Mouse (Mus musculus) stomach, embryonic 15.5 days (tissue): ENCODE data around the gene Nkrf. TPM values are rescaled to one million over a fixed set of nuclear protein-coding genes. Genes with fewer than 3 reads are reported as not detected.

Experiments
- ATAC-seq: fragments of 200-750 bp; cut with Nextera tagmentation; 2 replicates; pipeline ENCODE4 v1.8.0; 2017; ENCODE audit warnings: low read depth, moderate number of reproducible peaks, moderate TSS enrichment; ENCODE audit not compliant: insufficient read depth, low FRiP score
- H3K27ac ChIP-seq: fragments of 300-500 bp; sonication (generic); 2 replicates; pipeline ENCODE4 v1.5.1; 2015; ENCODE audit warnings: mild to moderate bottlenecking, inconsistent platforms
- H3K27me3 ChIP-seq: fragments of 300-500 bp; sonication (generic); replicated peaks from 2 replicates; pipeline ENCODE4 v1.6.1; 2015; ENCODE audit warnings: inconsistent platforms
- H3K36me3 ChIP-seq: fragments of 300-500 bp; sonication (generic); 2 replicates; pipeline ENCODE4 v1.6.1; 2015; ENCODE audit warnings: inconsistent platforms
- H3K4me1 ChIP-seq: fragments of 300-500 bp; sonication (generic); 2 replicates; pipeline ENCODE4 v1.6.1; 2015; ENCODE audit warnings: inconsistent platforms
- H3K4me2 ChIP-seq: fragments of 300-500 bp; sonication (generic); 2 replicates; pipeline ENCODE4 v1.6.1; 2015; ENCODE audit warnings: mild to moderate bottlenecking, inconsistent platforms
- H3K4me3 ChIP-seq: fragments of 300-500 bp; sonication (generic); replicated peaks from 2 replicates; pipeline ENCODE4 v1.5.1; 2015; ENCODE audit warnings: inconsistent platforms
- H3K9ac ChIP-seq: fragments of 300-500 bp; sonication (generic); 2 replicates; pipeline ENCODE4 v1.6.1; 2015; ENCODE audit warnings: inconsistent platforms
- H3K9me3 ChIP-seq: fragments of 300-500 bp; sonication (generic); 2 replicates; pipeline ENCODE4 v1.6.1; 2016; ENCODE audit warnings: inconsistent platforms
- WGBS: fragments of 180-500 bp; shearing (Covaris S2); methylation state at CpG from one replicate; pipeline ENCODE4 v1.1.7; 2015; 5-methylcytosine and 5-hydroxymethylcytosine counted together
- polyA plus RNA-seq: library from polyadenylated mRNA; unstranded; fragments of >200 nt; fragmentation: Nextera tagmentation; extraction: Ambion mirVana; gene quantifications from 2 replicates; pipeline ENCODE4 v1.2.1, GENCODE M21; 2015

Nkrf gene
- polyA plus RNA-seq: 1.6 and 1.9 TPM in 2 replicates

DNA sequence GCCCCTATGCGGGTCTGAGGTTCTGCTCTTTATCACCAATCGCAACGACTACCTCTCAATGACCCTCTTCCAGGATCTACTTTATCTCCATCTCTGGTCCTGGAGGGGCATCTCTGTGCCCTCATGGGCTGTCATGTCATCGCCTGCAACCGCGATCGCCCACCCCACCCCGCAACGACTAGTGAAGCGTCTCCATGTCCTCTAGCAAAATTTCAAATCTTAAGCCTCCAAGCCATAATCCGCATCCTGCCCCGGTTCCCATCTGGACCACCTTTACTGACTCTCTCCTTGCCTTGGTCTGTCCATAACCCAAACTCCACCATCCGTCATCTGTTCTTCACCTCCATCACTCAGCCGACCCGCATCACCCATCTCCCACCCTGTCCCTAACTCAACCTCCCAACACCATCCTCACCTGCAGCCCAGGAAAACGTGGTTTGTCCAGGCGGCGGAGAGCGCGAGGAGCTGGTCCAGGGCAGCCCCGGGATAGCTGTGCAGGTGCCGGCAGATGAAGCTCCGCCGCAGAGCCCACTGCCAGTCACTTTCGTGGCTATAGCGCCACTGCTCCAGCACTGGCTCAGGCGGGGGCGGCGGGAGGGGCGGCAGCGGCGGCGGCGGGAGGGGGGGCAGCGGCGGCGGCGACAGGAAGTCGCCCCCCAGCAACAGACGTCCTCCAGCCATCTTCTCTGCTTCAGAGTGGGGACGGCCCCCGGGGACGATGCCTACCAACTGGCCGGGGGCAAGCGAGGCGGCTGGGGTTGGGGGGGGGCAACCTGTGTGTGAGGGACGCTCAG is at the start of gene Nkrf:
Gene Nkrf (minus strand): TSS at position 579 of the 794 bp plus-strand sequence.
- WGBS: 29% methylated on average over 43 of the region's 47 CpGs
- no peaks in the 10 kb centered on the region for H3K4me1 ChIP-seq

DNA sequence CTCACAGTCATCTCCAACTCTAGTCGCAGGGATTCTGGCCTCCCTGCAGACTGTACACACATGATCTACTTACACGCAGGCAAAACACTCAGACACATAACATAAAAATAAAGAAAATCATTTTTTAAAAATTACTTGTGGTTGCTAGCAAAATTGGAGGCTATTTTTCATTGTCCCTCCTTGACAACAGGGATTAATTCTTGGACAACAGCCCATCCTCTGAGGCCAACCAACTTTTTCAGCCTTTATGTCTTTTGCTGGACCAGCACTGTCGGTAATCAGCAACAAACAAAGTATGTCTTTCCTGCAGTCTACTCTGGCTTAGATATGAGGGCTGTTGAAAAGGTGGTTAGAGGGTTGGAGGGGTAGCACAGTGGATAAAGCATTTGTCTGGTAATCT is 38.4 kb upstream of the Nkrf start:
- Histone ChIP-seq H3K4me2 (no peak overlapping the region), H3K4me1 (no peaks in the 10 kb centered on the region), H3K9me3 (no peaks in the 10 kb centered on the region), H3K9ac (no peak overlapping the region), H3K27ac (no peak overlapping the region), H3K36me3 (no peaks in the 10 kb centered on the region), H3K4me3 (no peak overlapping the region), H3K27me3 (no peaks in the 10 kb centered on the region)
- no peak for ATAC-seq
- WGBS: 63% methylated on average over 3 of the region's 3 CpGs

More for the DNA sequence above, at the start of gene Nkrf:
- ATAC-seq: peak; percentile 48; the same call in 1 of the 2 replicates
- Histone ChIP-seq H3K9ac (peak within 1 kb of the TSS; percentile 37; the same call in 1 of the 2 replicates), H3K36me3 (no peaks in the 10 kb centered on the region), H3K27me3 (no peaks in the 10 kb centered on the region), H3K4me2 (peak within 1 kb of the TSS; percentile 62), H3K27ac (peak within 1 kb of the TSS; percentile 54; the same call in 1 of the 2 replicates), H3K9me3 (no peaks in the 10 kb centered on the region), H3K4me3 (peak within 1 kb of the TSS; percentile 55)

GRCm38 (mm10) chrX:36939806-36940413 is 37.2 kb upstream of the Nkrf start:
- ATAC-seq: no peak

GRCm38 (mm10) chrX:36935326-36935966 is 32.7 kb upstream of the Nkrf start:
- Histone ChIP-seq H3K36me3 (no peaks in the 10 kb centered on the region), H3K27me3 (no peaks in the 10 kb centered on the region), H3K4me3 (no peak overlapping the region), H3K9ac (no peak overlapping the region), H3K9me3 (no peaks in the 10 kb centered on the region), H3K27ac (no peak overlapping the region), H3K4me2 (no peak overlapping the region), H3K4me1 (no peaks in the 10 kb centered on the region)
- WGBS: 62% methylated on average over 7 of the region's 7 CpGs
- no peak for ATAC-seq

More at GRCm38 (mm10) chrX:36939806-36940413, 37.2 kb upstream of the Nkrf start:
- Histone ChIP-seq H3K4me2 (no peak overlapping the region), H3K9ac (no peak overlapping the region), H3K27me3 (no peaks in the 10 kb centered on the region), H3K27ac (no peak overlapping the region), H3K9me3 (no peaks in the 10 kb centered on the region), H3K4me1 (no peaks in the 10 kb centered on the region), H3K4me3 (no peak overlapping the region), H3K36me3 (no peaks in the 10 kb centered on the region)
- WGBS: 61% methylated on average over 4 of the region's 4 CpGs

GRCm38 (mm10) chrX:36930574-36930973 is 27.9 kb upstream of the Nkrf start:
- Histone ChIP-seq H3K36me3 (no peaks in the 10 kb centered on the region), H3K4me1 (no peaks in the 10 kb centered on the region), H3K9me3 (no peaks in the 10 kb centered on the region), H3K4me3 (no peak overlapping the region), H3K27ac (no peak overlapping the region), H3K27me3 (no peaks in the 10 kb centered on the region), H3K9ac (no peak overlapping the region), H3K4me2 (no peak overlapping the region)
- no peak for ATAC-seq
- 30% methylated on average over 1 of the region's 1 CpGs for WGBS

GRCm38 (mm10) chrX:36929694-36930093 is 27.0 kb upstream of the Nkrf start:
- no peak overlapping the region for H3K9ac ChIP-seq
- H3K27me3 ChIP-seq: no peaks in the 10 kb centered on the region
- no peak overlapping the region for H3K27ac ChIP-seq
- no peak for ATAC-seq
- H3K36me3 ChIP-seq: no peaks in the 10 kb centered on the region
- no peaks in the 10 kb centered on the region for H3K4me1 ChIP-seq
- H3K4me2 ChIP-seq: no peak overlapping the region
- no peak overlapping the region for H3K4me3 ChIP-seq
- H3K9me3 ChIP-seq: no peaks in the 10 kb centered on the region
- WGBS: 69% methylated on average over 4 of the region's 4 CpGs

- Histone ChIP-seq H3K27ac (no peak overlapping the region), H3K36me3 (no peaks in the 10 kb centered on the region), H3K9me3 (no peaks in the 10 kb centered on the region), H3K4me3 (no peak overlapping the region), H3K4me2 (no peak overlapping the region), H3K9ac (no peak overlapping the region), H3K27me3 (no peaks in the 10 kb centered on the region), H3K4me1 (no peaks in the 10 kb centered on the region)
- ATAC-seq: no peak
- 73% methylated on average over 4 of the region's 4 CpGs for WGBS
Observed at GRCm38 (mm10) chrX:36928791-36929190, 26.1 kb upstream of the Nkrf start.

GRCm38 (mm10) chrX:36921346-36921745 is 18.6 kb upstream of the Nkrf start:
- Histone ChIP-seq H3K36me3 (no peaks in the 10 kb centered on the region), H3K9me3 (no peaks in the 10 kb centered on the region), H3K4me1 (no peaks in the 10 kb centered on the region), H3K9ac (no peak overlapping the region), H3K4me3 (no peak overlapping the region), H3K27ac (no peak overlapping the region), H3K4me2 (no peak overlapping the region), H3K27me3 (no peaks in the 10 kb centered on the region)
- ATAC-seq: no peak
- 83% methylated on average over 4 of the region's 4 CpGs for WGBS

GRCm38 (mm10) chrX:36917749-36918148 is 15.1 kb upstream of the Nkrf start:
- ATAC-seq: no peak; the same call in 1 of the 2 replicates
- 78% methylated on average over 1 of the region's 1 CpGs for WGBS
- no peaks in the 10 kb centered on the region for H3K36me3 ChIP-seq

DNA sequence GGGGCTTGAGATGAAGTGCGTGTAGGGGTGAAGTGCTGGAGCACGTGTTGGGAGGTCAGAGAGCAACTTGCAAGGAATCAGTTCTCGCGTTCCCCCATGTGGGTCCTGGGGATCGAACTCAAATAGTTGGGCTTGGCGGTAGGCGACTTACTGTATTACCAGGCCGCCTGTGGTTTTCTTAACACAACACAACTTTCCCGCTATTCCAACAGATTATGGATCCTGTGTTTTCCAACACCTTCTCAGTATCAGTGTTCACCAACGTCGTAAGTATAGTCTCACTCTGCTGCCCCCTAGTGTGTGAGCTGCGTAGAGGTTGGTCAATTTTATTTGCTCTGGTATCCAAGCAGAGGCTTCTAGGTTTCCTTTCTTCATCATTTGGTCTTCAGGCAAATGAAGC is 8.6 kb upstream of the Nkrf start:
- H3K36me3 ChIP-seq: no peaks in the 10 kb centered on the region
- no peak for ATAC-seq
- H3K9ac ChIP-seq: no peak overlapping the region
- no peaks in the 10 kb centered on the region for H3K27me3 ChIP-seq
- H3K4me2 ChIP-seq: no peak overlapping the region
- no peaks in the 10 kb centered on the region for H3K4me1 ChIP-seq
- H3K27ac ChIP-seq: no peak overlapping the region
- no peak overlapping the region for H3K4me3 ChIP-seq
- no peaks in the 10 kb centered on the region for H3K9me3 ChIP-seq
- WGBS: 48% methylated on average over 12 of the region's 12 CpGs

More at GRCm38 (mm10) chrX:36917749-36918148, 15.1 kb upstream of the Nkrf start:
- Histone ChIP-seq H3K27me3 (no peaks in the 10 kb centered on the region), H3K9ac (no peak overlapping the region), H3K27ac (no peak overlapping the region), H3K4me3 (no peak overlapping the region), H3K4me1 (no peaks in the 10 kb centered on the region), H3K4me2 (no peak overlapping the region), H3K9me3 (no peaks in the 10 kb centered on the region)

DNA sequence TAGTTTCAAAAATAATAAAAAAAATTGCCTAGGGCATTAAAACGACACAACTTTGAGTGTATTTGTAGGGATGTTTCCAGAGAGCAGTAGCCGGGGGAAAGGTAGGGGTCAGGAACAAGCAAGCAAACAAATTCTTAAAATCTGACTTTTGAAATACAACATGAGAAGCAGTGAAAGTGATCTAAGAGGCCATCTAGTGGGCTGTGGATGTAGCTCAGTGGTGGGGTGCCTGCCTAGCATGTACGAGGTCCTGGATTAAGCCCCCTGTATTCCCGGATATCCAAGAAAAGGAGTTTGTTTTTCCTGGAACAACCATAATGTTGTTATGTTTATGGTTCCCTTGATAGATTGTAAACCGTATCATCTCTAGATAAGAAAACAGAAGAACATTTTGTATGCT is 3.8 kb upstream of the Nkrf start:
- Histone ChIP-seq H3K36me3 (no peaks in the 10 kb centered on the region), H3K4me3 (no peak overlapping the region), H3K9ac (no peak overlapping the region), H3K4me1 (no peaks in the 10 kb centered on the region), H3K4me2 (no peak overlapping the region), H3K27ac (no peak overlapping the region), H3K27me3 (no peaks in the 10 kb centered on the region), H3K9me3 (no peaks in the 10 kb centered on the region)
- ATAC-seq: no peak
- 30% methylated on average over 5 of the region's 5 CpGs for WGBS
